Mouse (Mus musculus) midbrain, embryonic 15.5 days (tissue): ENCODE data around the gene Fbln5. TPM values are rescaled to one million over a fixed set of nuclear protein-coding genes. Genes with fewer than 3 reads are reported as not detected.

Experiments
- ATAC-seq: fragments of 200-750 bp; cut with Nextera tagmentation; replicated peaks from 2 replicates; pipeline ENCODE4 v1.8.0; 2017; ENCODE audit warnings: moderate TSS enrichment
- H3K27ac ChIP-seq: fragments of 300-500 bp; sonication (generic); 2 replicates; pipeline ENCODE4 v1.5.1; 2015; ENCODE audit warnings: mild to moderate bottlenecking, inconsistent platforms
- H3K27me3 ChIP-seq: fragments of 300-500 bp; sonication (generic); replicated peaks from 2 replicates; pipeline ENCODE4 v1.6.1; 2015; ENCODE audit warnings: inconsistent platforms
- H3K36me3 ChIP-seq: fragments of 300-500 bp; sonication (generic); replicated peaks from 2 replicates; pipeline ENCODE4 v1.6.1; 2015; ENCODE audit warnings: inconsistent platforms
- H3K4me1 ChIP-seq: fragments of 300-500 bp; sonication (generic); 2 replicates; pipeline ENCODE4 v1.6.1; 2015; ENCODE audit warnings: inconsistent platforms
- H3K4me2 ChIP-seq: fragments of 300-500 bp; sonication (generic); 2 replicates; pipeline ENCODE4 v1.6.1; 2015; ENCODE audit warnings: inconsistent platforms, mild to moderate bottlenecking, moderate library complexity
- H3K4me3 ChIP-seq: fragments of 300-500 bp; sonication (generic); 2 replicates; pipeline ENCODE4 v1.5.1; 2015; ENCODE audit warnings: mild to moderate bottlenecking, inconsistent platforms
- H3K9ac ChIP-seq: fragments of 300-500 bp; sonication (generic); 2 replicates; pipeline ENCODE4 v1.6.1; 2015; ENCODE audit warnings: mild to moderate bottlenecking, inconsistent platforms
- H3K9me3 ChIP-seq: fragments of 300-500 bp; sonication (generic); 2 replicates; pipeline ENCODE4 v1.6.1; 2016; ENCODE audit warnings: inconsistent platforms
- WGBS: fragments of 180-500 bp; shearing (Covaris S2); methylation state at CpG from one replicate; pipeline ENCODE4 v1.1.7; 2015; ENCODE audit warnings: mixed read lengths; 5-methylcytosine and 5-hydroxymethylcytosine counted together
- polyA plus RNA-seq: library from polyadenylated mRNA; unstranded; fragments of >200 nt; fragmentation: Nextera tagmentation; extraction: Ambion mirVana; gene quantifications from 2 replicates; pipeline ENCODE4 v1.2.1, GENCODE M21; 2015

Gene Fbln5
- polyA plus RNA-seq, 1 experiment from 2014 or later: 10.1 TPM

DNA sequence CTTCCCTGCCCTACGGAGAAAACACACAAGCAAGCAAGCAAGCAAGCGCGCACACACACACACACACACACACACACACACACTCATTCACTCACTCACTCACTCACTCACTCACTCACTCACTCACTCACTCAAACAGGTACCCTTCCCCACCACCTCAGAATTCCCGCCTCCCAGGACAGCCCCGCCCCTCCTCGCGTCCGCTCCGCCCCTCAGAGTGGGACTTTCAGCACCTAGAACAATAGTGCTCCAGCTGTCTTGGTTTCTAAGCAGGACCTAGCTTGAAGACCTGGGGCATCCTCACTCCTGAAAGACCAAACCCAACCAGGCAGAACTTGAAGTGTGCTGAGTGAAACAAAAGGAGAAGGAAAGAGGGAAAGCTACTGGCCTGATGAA is 100.1 kb downstream of the Fbln5 start:
- Histone ChIP-seq H3K27me3 (peaks cover 7% of the 10 kb centered on the region; the same call in 1 of the 2 replicates), H3K9me3 (no peaks in the 10 kb centered on the region), H3K4me3 (peak overlapping the region; percentile 87), H3K4me1 (peaks cover 6% of the 10 kb centered on the region; the same call in 1 of the 2 replicates), H3K27ac (no peak overlapping the region), H3K4me2 (peak overlapping the region; percentile 99), H3K36me3 (no peaks in the 10 kb centered on the region), H3K9ac (peak overlapping the region; percentile 56)
- WGBS: under 1% methylated on average over 9 of the region's 9 CpGs
- ATAC-seq: peak; percentile 87

DNA sequence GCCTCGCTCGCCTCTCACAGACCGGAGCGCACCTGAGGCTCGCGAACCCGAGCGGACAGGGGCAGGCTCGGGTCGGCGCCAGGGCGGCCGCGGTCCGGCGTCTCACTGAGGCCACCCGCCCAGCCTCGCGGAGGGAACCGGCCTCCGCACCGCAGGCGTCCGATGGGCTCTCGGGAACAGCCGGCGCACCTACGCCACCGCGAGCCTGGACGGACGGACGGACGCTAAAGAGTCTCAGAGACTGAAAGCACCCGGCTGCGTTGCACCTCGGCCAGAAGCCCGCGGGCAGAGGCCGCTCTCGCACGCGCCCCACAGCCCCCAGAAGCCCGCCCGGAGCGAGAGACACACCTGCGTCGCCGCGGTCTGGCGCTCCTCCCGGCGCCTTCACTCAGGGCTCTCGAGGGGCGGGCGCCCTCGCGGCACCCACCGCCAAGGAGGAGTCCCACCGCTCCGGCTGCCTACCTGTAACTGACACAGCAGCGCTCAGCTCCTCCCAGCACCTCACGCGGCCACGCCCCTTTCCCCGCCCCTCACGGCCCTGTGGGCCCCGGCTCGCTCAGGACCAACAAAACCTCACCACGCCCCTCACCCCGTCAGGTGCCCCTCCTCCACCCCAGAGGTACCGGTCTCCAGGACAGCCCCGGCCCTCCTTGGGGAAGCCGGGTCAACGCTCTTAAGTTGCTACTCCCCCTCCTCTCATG is 100.7 kb downstream of the Fbln5 start, which contains the start of gene Tc2n:
Tc2n (minus strand) TSS at position 470 of the 701 bp plus-strand sequence.
- no peaks in the 10 kb centered on the region for H3K9me3 ChIP-seq
- peaks cover 6% of the 10 kb centered on the region; the same call in 1 of the 2 replicates for H3K4me1 ChIP-seq
- H3K36me3 ChIP-seq: no peaks in the 10 kb centered on the region
- H3K27me3 ChIP-seq: peaks cover 7% of the 10 kb centered on the region; the same call in 1 of the 2 replicates
- WGBS: under 1% methylated on average over 68 of the region's 75 CpGs
- peak within 1 kb of the TSS; percentile 99 for H3K4me2 ChIP-seq
- peak within 1 kb of the TSS; percentile 56 for H3K9ac ChIP-seq
- no peak within 1 kb of the TSS for H3K27ac ChIP-seq
- peak; percentile 98 for ATAC-seq
- peak within 1 kb of the TSS; percentile 87 for H3K4me3 ChIP-seq

DNA sequence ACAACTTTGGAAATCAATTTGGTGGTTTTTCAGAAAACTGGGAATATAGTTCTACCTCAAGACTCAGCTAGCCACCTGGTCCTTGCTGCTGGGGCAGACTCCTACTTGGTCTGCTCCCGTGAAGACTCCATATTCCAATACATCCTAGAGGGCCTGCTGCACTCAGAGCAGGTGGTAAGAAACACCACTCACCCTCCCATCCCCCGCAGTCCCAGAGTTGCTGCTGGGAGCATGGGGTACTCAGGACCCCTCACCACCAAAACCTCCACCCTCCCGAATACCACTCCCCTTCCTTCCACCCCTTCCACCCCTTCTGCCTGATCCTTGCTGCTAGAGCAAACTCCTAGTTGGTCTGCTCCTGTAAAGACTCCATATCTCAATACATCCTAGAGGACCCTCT is 119.7 kb downstream of the Fbln5 start:
- ATAC-seq: no peak
- H3K9ac ChIP-seq: no peak overlapping the region
- WGBS: 87% methylated on average over 3 of the region's 3 CpGs

More for the DNA sequence above, 119.7 kb downstream of the Fbln5 start:
- Histone ChIP-seq H3K9me3 (no peaks in the 10 kb centered on the region), H3K4me2 (no peak overlapping the region), H3K36me3 (no peaks in the 10 kb centered on the region), H3K4me3 (no peak overlapping the region), H3K4me1 (no peaks in the 10 kb centered on the region), H3K27ac (no peak overlapping the region), H3K27me3 (no peaks in the 10 kb centered on the region)

Other genes with a start within 250 kb of the Fbln5 start
- gene Tc2n, start 100.5 kb downstream of the Fbln5 start, polyA plus RNA-seq: 0.18 and 0.39 TPM in 2 replicates
- 23.6 and 26.5 TPM in 2 replicates for gene Trip11, start 94.2 kb upstream of the Fbln5 start, polyA plus RNA-seq
- 12.0 and 13.9 TPM in 2 replicates for gene Atxn3, start 139.2 kb upstream of the Fbln5 start, polyA plus RNA-seq
- gene Cpsf2, start 156.9 kb upstream of the Fbln5 start, polyA plus RNA-seq: 28.5 and 28.8 TPM in 2 replicates